Mouse (Mus musculus) G1E (cell line): Measurements from ENCODE around the gene Bach1. TPM values are rescaled to one million over a fixed set of nuclear protein-coding genes. Genes with fewer than 3 reads are reported as not detected.
A peak's percentile ranks its signal among the peaks of the same experiment; 100 is the strongest.

ENCODE experiments used
- ATAC-seq: 2 replicates; pipeline ENCODE4 v1.8.0; 2016; ENCODE audit warnings: mild to moderate bottlenecking; ENCODE audit not compliant: insufficient number of reproducible peaks, poor library complexity, low FRiP score, severe bottlenecking; ENCODE audit errors: extremely low read depth
- DNase-seq: peaks from one replicate; pipeline ENCODE4 v3.0.0; 2012; ENCODE audit warnings: low spot score
- H3K27me3 ChIP-seq: 2 replicates; pipeline ENCODE4 v1.6.1; 2012; ENCODE audit warnings: mild to moderate bottlenecking, low read length, inconsistent platforms; ENCODE audit not compliant: insufficient read depth
- H3K36me3 ChIP-seq: replicated peaks from 2 replicates; pipeline ENCODE3; 2012; ENCODE audit warnings: mild to moderate bottlenecking, inconsistent platforms
- H3K4me1 ChIP-seq: 2 replicates; pipeline ENCODE4 v1.6.1; 2012; ENCODE audit warnings: low read depth, low read length, inconsistent platforms, mixed read lengths; ENCODE audit not compliant: insufficient read depth
- H3K4me3 ChIP-seq: 2 replicates; pipeline ENCODE4 v1.5.1; 2012; ENCODE audit warnings: low read depth, mild to moderate bottlenecking, inconsistent platforms, low read length, moderate library complexity, mixed read lengths
- H3K9me3 ChIP-seq: replicated peaks from 2 replicates; pipeline ENCODE4 v1.6.1; 2012; ENCODE audit warnings: inconsistent platforms
- CTCF ChIP-seq: IDR thresholded peaks from 2 replicates; pipeline ENCODE4 v1.5.1; 2012; ENCODE audit warnings: low read depth, low read length, inconsistent platforms, mixed read lengths
- GATA1 ChIP-seq: IDR thresholded peaks from 2 replicates; pipeline ENCODE4 v1.6.1; 2012; ENCODE audit warnings: borderline replicate concordance, low read length, inconsistent platforms, mixed read lengths
- GATA2 ChIP-seq: IDR thresholded peaks from 2 replicates; pipeline ENCODE4 v1.6.1; 2012; ENCODE audit warnings: low read depth, low read length, inconsistent platforms, borderline replicate concordance
- POLR2AphosphoS5 ChIP-seq: IDR thresholded peaks from 2 replicates; pipeline ENCODE4 v1.6.1; 2012; ENCODE audit warnings: low read depth, low read length, inconsistent platforms; ENCODE audit not compliant: insufficient replicate concordance
- TAL1 ChIP-seq: conservative IDR thresholded peaks from 2 replicates; pipeline ENCODE4 v1.6.1; 2012; ENCODE audit warnings: low read depth, low read length, inconsistent platforms, mixed read lengths
- polyA plus RNA-seq: library from polyadenylated mRNA; stranded (reverse); fragments of >175 nt; gene quantifications from 2 replicates; pipeline ENCODE4 v1.2.3, GENCODE M21; 2012
- total RNA-seq, 2 experiments: library from RNA; stranded (forward) in 1 of 2; stranded (reverse) in 1 of 2; fragments of 200-1000 nt in 1 of 2; fragments of >200 nt in 1 of 2; fragmentation: Nextera tagmentation in 1 of 2; gene quantifications; 2 replicates each; pipeline ENCODE4 v1.2.3; 2014 to 2017

The Bach1 gene
- total and polyA plus RNA-seq, 3 experiments = 4.9 to 32.5 (median 15.7) TPM

DNA sequence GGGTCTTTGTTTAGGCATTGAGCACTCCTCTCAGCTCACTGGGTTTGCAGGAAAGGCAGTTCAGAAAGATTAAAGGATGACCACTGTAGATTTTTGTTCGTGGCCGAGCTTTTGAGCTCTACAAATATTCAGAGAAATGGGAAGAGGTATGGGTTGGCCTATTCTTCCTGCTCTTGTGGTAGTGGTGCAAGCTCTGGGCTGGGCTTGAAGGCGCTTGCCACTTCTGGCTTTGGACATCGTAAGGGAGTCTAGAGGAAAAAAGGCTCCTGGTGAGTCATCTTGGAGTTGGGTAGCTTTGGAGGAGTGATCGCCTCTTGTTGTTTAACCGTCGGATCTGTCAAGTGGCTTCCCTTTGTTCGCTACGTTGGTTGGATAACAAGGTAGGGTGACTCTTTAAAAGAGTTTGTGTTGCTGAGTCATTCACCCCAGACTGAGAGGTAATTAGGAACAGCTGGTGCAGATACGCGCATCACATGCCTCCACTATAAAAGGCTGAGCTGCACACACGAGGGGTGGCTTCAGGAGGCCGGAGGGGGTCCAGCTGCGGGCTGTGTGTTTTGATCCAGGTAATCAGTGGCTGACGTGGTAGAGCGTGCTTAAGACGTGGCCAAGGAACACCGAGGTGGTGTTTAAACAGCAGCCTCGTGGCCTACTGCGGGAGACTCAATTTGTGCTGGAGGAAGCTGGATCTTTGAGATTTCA, 1.1 kb downstream of the Bach1 start:
- DNase-seq (peak; percentile 65), ATAC-seq (peak; percentile 75)
- peaks cover 3% of the 10 kb centered on the region for H3K36me3 ChIP-seq
- peak overlapping the region; percentile 87 for H3K4me3 ChIP-seq
- TF ChIP-seq GATA2 (no peak), POLR2AphosphoS5 (no peak), CTCF (no peak), TAL1 (no peak), GATA1 (no peak)
- no peaks in the 10 kb centered on the region for H3K9me3 ChIP-seq
- peaks cover 12% of the 10 kb centered on the region for H3K27me3 ChIP-seq
- peaks cover 62% of the 10 kb centered on the region for H3K4me1 ChIP-seq

- H3K36me3 ChIP-seq = peaks cover 3% of the 10 kb centered on the region
- no peaks in the 10 kb centered on the region for H3K9me3 ChIP-seq
- DNase-seq = no peak
- peaks cover 65% of the 10 kb centered on the region for H3K4me1 ChIP-seq
- no peak for ATAC-seq
- peaks cover 10% of the 10 kb centered on the region for H3K27me3 ChIP-seq
- no peak for TF ChIP-seq CTCF
- TF ChIP-seq GATA1 = no peak
- TF ChIP-seq POLR2AphosphoS5 = no peak
- no peak for TF ChIP-seq TAL1
- TF ChIP-seq GATA2 = no peak
- H3K4me3 ChIP-seq = peak overlapping the region; percentile 87
These were observed 1.6 kb downstream of the Bach1 start for GRCm38 (mm10) chr16:87700395-87700765.

DNA sequence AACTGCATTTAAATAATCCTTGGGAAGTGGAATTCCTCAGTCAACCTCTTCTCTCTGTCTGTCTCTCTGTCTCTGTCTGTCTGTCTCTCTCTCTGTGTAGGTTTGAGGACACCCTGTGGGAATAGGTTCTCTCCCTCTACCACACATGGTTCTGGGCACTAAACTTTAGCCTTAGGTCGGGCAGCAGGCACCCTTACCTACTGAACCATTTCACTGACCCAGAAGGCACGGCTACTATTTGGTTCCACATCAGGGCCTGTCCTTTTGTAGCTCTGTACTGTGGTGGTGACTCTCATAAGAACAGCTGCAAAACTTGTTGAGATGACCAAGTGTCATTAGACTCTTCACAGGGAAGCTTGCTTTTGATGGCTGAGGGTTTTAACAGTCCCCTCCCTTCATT, 3.1 kb downstream of the Bach1 start:
- Histone ChIP-seq H3K36me3 (peaks cover 3% of the 10 kb centered on the region), H3K4me1 (peaks cover 80% of the 10 kb centered on the region), H3K4me3 (no peak overlapping the region), H3K9me3 (no peaks in the 10 kb centered on the region), H3K27me3 (peaks cover 5% of the 10 kb centered on the region)
- DNase-seq (no peak), ATAC-seq (no peak)
- TF ChIP-seq POLR2AphosphoS5 (no peak), TAL1 (no peak), GATA1 (no peak), GATA2 (no peak), CTCF (no peak)

DNA sequence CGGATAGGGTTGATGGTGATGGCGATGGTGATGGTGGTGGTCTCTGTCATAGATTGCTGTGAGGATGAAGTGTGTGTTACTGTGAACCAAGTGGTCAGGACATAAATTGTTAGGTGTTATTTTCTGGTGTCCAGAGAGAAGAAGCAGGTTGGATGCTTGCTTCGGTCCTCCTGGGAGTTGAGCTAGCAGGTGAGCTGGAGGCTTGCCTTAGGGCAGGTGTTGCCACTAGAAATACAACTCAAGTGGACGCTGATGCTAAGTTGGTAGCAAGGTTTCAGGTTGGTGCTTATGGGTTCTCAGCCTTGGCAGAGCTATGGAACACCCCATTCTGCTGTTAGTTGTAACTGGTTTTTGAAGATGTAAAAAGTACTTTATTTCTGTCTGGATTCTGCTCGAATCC, 4.1 kb downstream of the Bach1 start:
- ATAC-seq = no peak
- H3K4me1 ChIP-seq = peaks cover 78% of the 10 kb centered on the region
- peaks cover 3% of the 10 kb centered on the region for H3K36me3 ChIP-seq
- TF ChIP-seq GATA1 (no peak), POLR2AphosphoS5 (no peak), CTCF (no peak), TAL1 (no peak), GATA2 (no peak)
- no peaks in the 10 kb centered on the region for H3K27me3 ChIP-seq
- H3K4me3 ChIP-seq = no peak overlapping the region
- DNase-seq = no peak
- H3K9me3 ChIP-seq = no peaks in the 10 kb centered on the region

GRCm38 (mm10) chr16:87704225-87704624, 5.5 kb downstream of the Bach1 start:
- DNase-seq (no peak), ATAC-seq (no peak)
- TF ChIP-seq CTCF (no peak), POLR2AphosphoS5 (no peak), GATA2 (no peak), GATA1 (no peak)
- Histone ChIP-seq H3K36me3 (peaks cover 3% of the 10 kb centered on the region), H3K9me3 (no peaks in the 10 kb centered on the region), H3K4me1 (peaks cover 83% of the 10 kb centered on the region), H3K27me3 (no peaks in the 10 kb centered on the region), H3K4me3 (no peak overlapping the region)

GRCm38 (mm10) chr16:87705892-87706589, 7.3 kb downstream of the Bach1 start:
- ATAC-seq (peak; percentile 23), DNase-seq (peak; percentile 19)
- H3K36me3 ChIP-seq = peaks cover 5% of the 10 kb centered on the region
- H3K27me3 ChIP-seq = 0 out of 2 replicates have a peak, but pooled peaks cover 2% of the 10 kb centered on the region
- H3K9me3 ChIP-seq = no peaks in the 10 kb centered on the region
- peaks cover 77% of the 10 kb centered on the region for H3K4me1 ChIP-seq
- peak overlapping the region; percentile 66; the same call in 1 of the 2 replicates for H3K4me3 ChIP-seq
- TF ChIP-seq GATA1 = no peak
- no peak for TF ChIP-seq CTCF
- no peak for TF ChIP-seq POLR2AphosphoS5
- TF ChIP-seq TAL1 = no peak
- TF ChIP-seq GATA2 = no peak
